Comparison of ENCODE assay signal across 19 mouse cellular contexts in the genomic region with DNA sequence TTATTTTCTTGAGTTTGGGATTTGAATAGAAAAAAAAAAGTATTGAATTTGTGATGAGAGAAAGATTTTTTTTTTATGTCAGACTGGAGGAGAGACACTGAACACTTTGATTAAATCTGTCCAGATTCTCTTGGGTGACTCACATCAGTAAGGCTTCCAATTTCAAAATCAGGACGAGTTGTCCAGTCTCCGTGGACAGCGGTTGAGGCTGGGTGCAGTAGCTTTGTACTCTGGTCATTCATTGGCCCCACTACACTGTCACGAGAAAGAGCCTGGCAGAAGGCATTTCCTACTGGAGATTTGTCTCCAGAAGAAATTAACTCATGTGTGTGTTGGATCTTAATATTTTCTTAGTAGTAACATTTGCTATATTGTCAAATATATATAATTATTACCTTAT. TPM values are rescaled to one million over a fixed set of nuclear protein-coding genes. Genes with fewer than 3 reads are reported as not detected.
DNase-seq lines count a peak whose midpoint lies in the region; ATAC-seq lines count a peak whose summit lies in the region.
"Had no signal": no experiment of that assay in that cellular context is flagged by ENCODE, and none has a peak within 500 bp of the region (broad histone marks: within the 10 kb centered on the region; RNA-seq: fewer than 3 reads in every experiment).

No protein-coding gene starts in this region.

- peak; percentile 1 for DNase-seq in adrenal gland, adult 2 months
- no peak for DNase-seq in adrenal gland, adult 8-10 months
- peak; percentile 29 for DNase-seq in heart, adult 8-10 months (ENCODE audit: low spot score)
- peak; percentile 41 for DNase-seq in lung, postnatal 36 days
- DNase-seq in lung, postnatal 14 days, result no peak
- no peak for DNase-seq in thymus, postnatal 25 days
- DNase-seq in embryo, embryonic 9.5 days (ENCODE audit: extremely low spot score), result no peak
- DNase-seq: adrenal gland, postnatal 25 days; cerebellum, adult 18-20 months; cerebellum, postnatal 10 days had no signal

- no peaks in the 10 kb centered on the region for H3K27me3 ChIP-seq in heart, embryonic 11.5 days (ENCODE audit: control insufficient read depth, insufficient read depth, low read length)
- H3K27me3 ChIP-seq: CH12.LX; embryonic facial prominence, embryonic 15.5 days; heart, embryonic 12.5 days; hindbrain, embryonic 15.5 days had no signal

- no peak overlapping the region for H3K27ac ChIP-seq in heart, embryonic 11.5 days (ENCODE audit: low read depth, low read length)
- H3K27ac ChIP-seq: embryonic facial prominence, embryonic 15.5 days; forebrain, embryonic 10.5 days; hindbrain, embryonic 15.5 days had no signal

- H3K9me3 ChIP-seq in heart, embryonic 11.5 days (replicated peaks; ENCODE audit: control insufficient read depth, low read length), result no peaks in the 10 kb centered on the region
- H3K9me3 ChIP-seq: embryonic facial prominence, embryonic 15.5 days; heart, embryonic 12.5 days; hindbrain, embryonic 15.5 days had no signal

- H3K4me3 ChIP-seq in heart, embryonic 11.5 days (ENCODE audit: low read depth, low read length), result no peak overlapping the region
- H3K4me3 ChIP-seq: embryonic facial prominence, embryonic 15.5 days; erythroblast, embryonic 14.5 days; forebrain, embryonic 10.5 days; heart, embryonic 12.5 days; hindbrain, embryonic 15.5 days had no signal

- ATAC-seq in heart, embryonic 11.5 days (replicated peaks; ENCODE audit: insufficient number of reproducible peaks, low FRiP score, low TSS enrichment), result no peak
- ATAC-seq: forebrain, embryonic 14.5 days; intestine, embryonic 16.5 days had no signal

- peaks cover 14% of the 10 kb centered on the region for H3K4me1 ChIP-seq in heart, embryonic 11.5 days (ENCODE audit: control insufficient read depth, insufficient read depth, low read length)

- no peak overlapping the region for H3K4me2 ChIP-seq in heart, embryonic 11.5 days
- H3K4me2 ChIP-seq: embryonic facial prominence, embryonic 15.5 days; heart, embryonic 12.5 days; hindbrain, embryonic 15.5 days had no signal

- H3K36me3 ChIP-seq in heart, embryonic 11.5 days (ENCODE audit: control insufficient read depth, insufficient read depth, low read length), result no peaks in the 10 kb centered on the region
- H3K36me3 ChIP-seq: embryonic facial prominence, embryonic 15.5 days; forebrain, embryonic 10.5 days; heart, embryonic 12.5 days; hindbrain, embryonic 15.5 days had no signal

- H3K9ac ChIP-seq in heart, embryonic 11.5 days (ENCODE audit: low read depth, low read length), result no peak overlapping the region
- H3K9ac ChIP-seq: embryonic facial prominence, embryonic 15.5 days; heart, embryonic 12.5 days; hindbrain, embryonic 15.5 days had no signal

- 69% methylated on average over 4 of the region's 4 CpGs for WGBS in heart, embryonic 11.5 days (ENCODE audit: insufficient replicate concordance)

RNA-seq across cellular contexts. Expression of a gene that starts 8.5 kb away (rescaled TPM):
- 10 to 100 TPM; 24.6 to 35.2 TPM for total RNA-seq in adrenal gland, adult 2 months (2021)
- 14.7 and 15.4 TPM in 2 replicates for polyA plus RNA-seq in adrenal gland, adult 2 months (2012; rRNA removed)
- total RNA-seq in adrenal gland, adult 8-10 months (2022), result 10 to 100 TPM; 27.0 to 39.4 (median 35.4) TPM
- 10 to 100 TPM; 12.1 to 16.7 (median 14.0) TPM for total RNA-seq in heart, adult 8-10 months (2022)
- 27.4 and 35.1 TPM in 2 replicates for polyA plus RNA-seq in heart, embryonic 11.5 days (2014; fragmentation: Nextera tagmentation; extraction: Ambion mirVana)

Comparison
In these comparisons a context has a peak if more than half of its experiments do, and no peak if none do; other contexts are left out.
1. DNase-seq: peak in adrenal gland, adult 2 months (single experiment), heart, adult 8-10 months (single experiment) and lung, postnatal 36 days (single experiment); none in adrenal gland, adult 8-10 months (single experiment), lung, postnatal 14 days (single experiment), thymus, postnatal 25 days (single experiment) and embryo, embryonic 9.5 days (single experiment).